Comparison of ENCODE assay signal across 12 mouse cellular contexts in the genomic region with DNA sequence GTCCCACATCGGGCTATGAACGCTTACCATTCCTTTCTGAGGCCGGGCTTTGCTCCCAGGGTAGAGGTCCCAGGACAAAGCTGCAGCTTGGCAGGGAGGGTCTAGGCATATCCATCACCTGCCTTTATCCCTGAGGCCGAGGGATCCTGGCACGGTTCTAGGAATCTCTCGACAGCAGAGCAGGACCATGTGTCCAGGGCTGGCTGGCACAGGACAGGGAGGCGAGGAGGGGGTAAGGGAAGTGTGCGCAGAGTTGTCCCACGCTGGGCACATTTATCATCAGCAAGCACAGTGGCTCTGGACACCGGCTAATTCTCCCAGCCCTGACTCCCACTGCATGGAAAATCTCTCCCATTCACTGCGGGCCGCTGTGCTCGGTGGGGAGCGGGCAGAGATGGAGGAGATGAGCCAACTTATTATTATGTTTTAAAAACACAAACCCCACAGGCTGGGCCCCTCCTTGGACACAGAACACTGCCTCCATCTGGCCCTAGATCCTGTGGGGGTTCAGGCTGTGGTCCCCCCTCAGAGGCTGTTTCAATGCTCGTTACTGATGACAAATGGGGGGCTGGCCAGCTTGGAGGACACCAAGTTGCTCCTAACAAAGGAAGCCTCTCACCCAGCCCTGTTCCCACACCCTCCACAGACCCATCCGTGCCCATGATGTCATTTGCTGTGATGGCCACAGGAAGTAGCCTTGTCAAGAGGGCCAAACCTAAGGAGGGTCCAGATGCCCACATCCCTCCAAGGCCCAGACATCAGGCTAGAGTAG. TPM values are rescaled to one million over a fixed set of nuclear protein-coding genes. Genes with fewer than 3 reads are reported as not detected.
DNase-seq lines count a peak whose midpoint lies in the region; ATAC-seq and TF ChIP-seq lines count a peak whose summit lies in the region.
"Had no signal": no experiment of that assay in that cellular context is flagged by ENCODE, and none has a peak within 500 bp of the region (broad histone marks: within the 10 kb centered on the region; RNA-seq: fewer than 3 reads in every experiment).

No protein-coding gene starts in this region.

- H3K79me2 ChIP-seq in heart, adult 2 months (replicated peaks; ENCODE audit: control insufficient read depth, insufficient read depth, low read length): no peaks in the 10 kb centered on the region; the same call in 1 of the 2 replicates

- H3K36me3 ChIP-seq in heart, postnatal 0 days (replicated peaks; ENCODE audit: control insufficient read depth, insufficient read depth, low read length): no peaks in the 10 kb centered on the region
- no peaks in the 10 kb centered on the region for H3K36me3 ChIP-seq in heart, adult 2 months (ENCODE audit: control insufficient read depth, insufficient read depth, low read length)

- ATAC-seq in heart, postnatal 0 days (ENCODE audit: insufficient read depth, low read depth): no peak
- ATAC-seq in monocyte, adult 5-6 weeks (replicated peaks; ENCODE audit: insufficient number of reproducible peaks, low FRiP score, low TSS enrichment, poor library complexity, severe bottlenecking): no peak
- ATAC-seq: forebrain, embryonic 16.5 days had no signal

- 64% methylated on average over 16 of the region's 16 CpGs for WGBS in heart, postnatal 0 days
- 80% methylated on average over 16 of the region's 16 CpGs for WGBS in heart, adult 2 months

- peak; percentile 39 to 56 for DNase-seq in cerebellum, adult 18-20 months
- DNase-seq in cerebellum, adult 11-12 months: no peak
- no peak for DNase-seq in heart, postnatal 0 days (ENCODE audit: low spot score)
- no peak for DNase-seq in heart, adult 2 months
- DNase-seq in retina, postnatal 1 day: peak; percentile 49
- DNase-seq in retina, embryonic 14.5 days (ENCODE audit: low spot score): no peak
- DNase-seq in kidney, adult 9 months: no peak
- DNase-seq: adrenal gland, postnatal 14 days; kidney, adult 8-10 months; right cerebral cortex, adult 18-20 months had no signal

- no peak for TF ChIP-seq POLR2A in heart, adult 2 months (IDR thresholded peaks at IDR 0.05; ENCODE audit: insufficient read depth, low read depth, low read length)

- no peak overlapping the region for H3K27ac ChIP-seq in heart, postnatal 0 days (ENCODE audit: low read depth)
- H3K27ac ChIP-seq in heart, adult 2 months: no peak overlapping the region

- H3K9me3 ChIP-seq in heart, postnatal 0 days (replicated peaks; ENCODE audit: control insufficient read depth, low read length): no peaks in the 10 kb centered on the region

- H3K9ac ChIP-seq in heart, postnatal 0 days (replicated peaks; ENCODE audit: low read depth, low read length): 0 out of 2 replicates have a peak overlapping the region, but pooled peaks have one; percentile 14
- no peak overlapping the region for H3K9ac ChIP-seq in heart, adult 2 months (ENCODE audit: low read depth, low read length)

- intact Hi-C loops in heart, adult 2 months (cut with DNase I): no loop called here

- H3K4me2 ChIP-seq in heart, postnatal 0 days (ENCODE audit: low read depth, low read length): no peak overlapping the region

- TF ChIP-seq EP300 in heart, postnatal 0 days (IDR thresholded peaks at IDR 0.05; ENCODE audit: low read depth): no peak
- TF ChIP-seq EP300 in heart, adult 2 months (IDR thresholded peaks at IDR 0.05; ENCODE audit: insufficient read depth, low read depth, low read length): no peak

- peaks cover 6% of the 10 kb centered on the region for H3K4me1 ChIP-seq in heart, postnatal 0 days (ENCODE audit: control insufficient read depth, insufficient read depth)
- peaks cover 5% of the 10 kb centered on the region for H3K4me1 ChIP-seq in heart, adult 2 months (ENCODE audit: control insufficient read depth, insufficient read depth, low read length)

- no peaks in the 10 kb centered on the region for H3K27me3 ChIP-seq in heart, postnatal 0 days (ENCODE audit: control insufficient read depth, insufficient read depth, low read length)
- H3K27me3 ChIP-seq in heart, adult 2 months (ENCODE audit: control insufficient read depth, insufficient read depth, low read length): no peaks in the 10 kb centered on the region

- no peak for TF ChIP-seq CTCF in heart, postnatal 0 days (IDR thresholded peaks at IDR 0.05; ENCODE audit: low read depth)
- no peak for TF ChIP-seq CTCF in heart, adult 2 months (IDR thresholded peaks at IDR 0.05)

- H3K4me3 ChIP-seq in heart, postnatal 0 days (ENCODE audit: low read depth, low read length): no peak overlapping the region
- H3K4me3 ChIP-seq in heart, adult 2 months: no peak overlapping the region

RNA-seq across cellular contexts. Expression of a gene that starts 34.9 kb away (rescaled TPM):
- total RNA-seq in heart, postnatal 0 days (2014; rRNA removed; ENCODE audit: low replicate concordance): 1.6 and 2.9 TPM in 2 replicates
- polyA plus RNA-seq in heart, postnatal 0 days (2015; fragmentation: Nextera tagmentation; extraction: Ambion mirVana): 3.7 and 4.4 TPM in 2 replicates
- 1 to 10 TPM; 4.1 to 5.6 TPM for total RNA-seq in heart, adult 2 months (2021)
- 3.9 and 4.9 TPM in 2 replicates for polyA plus RNA-seq in heart, adult 2 months (2012; rRNA removed)
- 5.0 to 8.1 TPM (median 5.5 TPM) in 3 replicates for total RNA-seq in monocyte, adult 5-6 weeks (2017)

RNA-seq across cellular contexts. Expression of a gene that starts 43.9 kb away (rescaled TPM):
- total RNA-seq in heart, postnatal 0 days (2014; rRNA removed; ENCODE audit: low replicate concordance): 50.5 and 63.2 TPM in 2 replicates
- polyA plus RNA-seq in heart, postnatal 0 days (2015; fragmentation: Nextera tagmentation; extraction: Ambion mirVana): 4.9 and 5.0 TPM in 2 replicates
- 10 to 100 TPM; 11.0 to 12.6 TPM for total RNA-seq in heart, adult 2 months (2021)
- polyA plus RNA-seq in heart, adult 2 months (2012; rRNA removed): 12.2 and 15.0 TPM in 2 replicates
- total RNA-seq in monocyte, adult 5-6 weeks (2017): 0.38 TPM in 1 of 3 replicates, not detected in the others

Comparison
In these comparisons a context has a peak if more than half of its experiments do, and no peak if none do; other contexts are left out.
1. DNase-seq: peak in cerebellum, adult 18-20 months (2 of 2) and retina, postnatal 1 day (single experiment); none in cerebellum, adult 11-12 months (single experiment), heart, postnatal 0 days (single experiment), heart, adult 2 months (0 of 2), retina, embryonic 14.5 days (single experiment) and kidney, adult 9 months (single experiment).